Mouse (Mus musculus) MEL (cell line): ENCODE data around the gene Hist1h2ae.

Experiments used
- CTCF ChIP-seq, 3 experiments: IDR thresholded peaks in 2 of 3; conservative IDR thresholded peaks in 1 of 3; 2 replicates each; pipeline ENCODE4 v1.5.1; 2011 to 2012; ENCODE audit warnings: low read length in 3 of 3, low read depth in 2 of 3, mild to moderate bottlenecking in 2 of 3, improper control_type of control experiment in 1 of 3, inconsistent platforms in 1 of 3, mixed read lengths in 1 of 3, moderate library complexity in 1 of 3; ENCODE audit not compliant: control insufficient read depth in 1 of 3, insufficient read depth in 1 of 3, poor library complexity in 1 of 3, severe bottlenecking in 1 of 3
- RCOR1 ChIP-seq: IDR thresholded peaks from 2 replicates; pipeline ENCODE4 v1.6.1; 2012; ENCODE audit warnings: low read depth, mild to moderate bottlenecking, inconsistent platforms, low read length, improper control_type of control experiment

DNA sequence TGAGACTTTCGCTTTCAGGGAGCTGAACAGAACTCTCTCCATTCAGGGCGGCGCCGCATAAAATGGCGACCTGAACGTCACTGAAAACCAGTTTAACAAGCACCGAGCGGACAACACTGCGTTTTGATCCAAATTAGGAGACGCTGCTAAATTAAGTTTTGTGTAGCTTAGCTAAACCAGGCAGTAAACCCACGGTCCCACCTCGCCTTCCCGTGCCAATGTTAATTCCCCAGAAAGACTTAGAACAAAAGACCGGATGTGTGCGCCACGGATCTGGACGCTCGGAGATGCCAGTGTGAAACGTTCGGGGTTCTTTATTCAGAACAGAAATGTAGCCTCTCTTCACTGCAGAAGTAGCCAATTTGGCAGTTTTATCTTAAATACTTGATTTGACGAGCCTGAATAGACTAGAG lies 14.0 kb upstream of the Hist1h2ae start:
- TF ChIP-seq CTCF (IDR thresholded peaks at IDR 0.05 in 2 of 3, conservative IDR thresholded peaks at IDR 0.05 in 1 of 3; ENCODE audit: control insufficient read depth in 1 of 3, insufficient read depth in 1 of 3, low read depth in 2 of 3, low read length in 3 of 3, poor library complexity in 1 of 3, severe bottlenecking in 1 of 3) (no peak), RCOR1 (no peak)
